ENCODE assay signal across 8 mouse cellular contexts in genomic region chr3:108856386-108857123, GRCm38 (mm10). TPM values are rescaled to one million over a fixed set of nuclear protein-coding genes. Genes with fewer than 3 reads are reported as not detected.
A peak's percentile ranks its signal among the peaks of the same experiment; 100 is the strongest.
DNase-seq lines count a peak whose midpoint lies in the region; ATAC-seq and TF ChIP-seq lines count a peak whose summit lies in the region.

No protein-coding gene starts in this region.

- H3K27me3 ChIP-seq in heart, postnatal 0 days (ENCODE audit: control insufficient read depth, insufficient read depth, low read length), result no peaks in the 10 kb centered on the region
- H3K27me3 ChIP-seq in limb, embryonic 10.5 days (ENCODE audit: low read depth, poor library complexity, severe bottlenecking), result no peaks in the 10 kb centered on the region
- no peaks in the 10 kb centered on the region for H3K27me3 ChIP-seq in small intestine, adult 2 months (ENCODE audit: control insufficient read depth, insufficient read depth, low read length)

- DNase-seq in heart, postnatal 0 days (ENCODE audit: low spot score), result no peak
- DNase-seq in heart, postnatal 14 days, result no peak
- peak; percentile 86 for DNase-seq in ES-CJ7 (ENCODE audit: low read depth, low spot score)
- DNase-seq in embryo, embryonic 10.5 days (ENCODE audit: low spot score), result peak; percentile 38
- DNase-seq in limb, embryonic 10.5 days (ENCODE audit: low spot score), result peak; percentile 51
- no peak for DNase-seq in layer of hippocampus, adult 8-10 months (ENCODE audit: low spot score in 2 of 2)
- no peak for DNase-seq in heart, adult 18-20 months

- TF ChIP-seq EP300 in heart, postnatal 0 days (IDR thresholded peaks at IDR 0.05; ENCODE audit: low read depth), result no peak

- ATAC-seq in heart, postnatal 0 days (ENCODE audit: insufficient read depth, low read depth), result no peak

- peaks cover 20% of the 10 kb centered on the region for H3K4me1 ChIP-seq in heart, postnatal 0 days (ENCODE audit: control insufficient read depth, insufficient read depth)
- H3K4me1 ChIP-seq in limb, embryonic 10.5 days, result peaks cover 41% of the 10 kb centered on the region
- peaks cover 8% of the 10 kb centered on the region for H3K4me1 ChIP-seq in small intestine, adult 2 months (ENCODE audit: control insufficient read depth, insufficient read depth, insufficient read length, low read length)

- H3K4me2 ChIP-seq in heart, postnatal 0 days (ENCODE audit: low read depth, low read length), result no peak overlapping the region

- WGBS in heart, postnatal 0 days, result 76% methylated on average over 8 of the region's 8 CpGs
- 47% methylated on average over 8 of the region's 8 CpGs for WGBS in limb, embryonic 10.5 days
- 65% methylated on average over 8 of the region's 8 CpGs for WGBS in small intestine, adult 2 months

- intact Hi-C loops in heart, postnatal 14 days (cut with DNase I), result no loop called here

- H3K36me3 ChIP-seq in heart, postnatal 0 days (replicated peaks; ENCODE audit: control insufficient read depth, insufficient read depth, low read length), result no peaks in the 10 kb centered on the region
- no peaks in the 10 kb centered on the region for H3K36me3 ChIP-seq in limb, embryonic 10.5 days
- H3K36me3 ChIP-seq in small intestine, adult 2 months (ENCODE audit: control insufficient read depth, insufficient read depth, low read length), result no peaks in the 10 kb centered on the region

- H3K9ac ChIP-seq in heart, postnatal 0 days (replicated peaks; ENCODE audit: low read depth, low read length), result no peak overlapping the region

- TF ChIP-seq POLR2A in small intestine, adult 2 months (IDR thresholded peaks at IDR 0.05; ENCODE audit: low read depth, low read length), result no peak

- no peaks in the 10 kb centered on the region for H3K9me3 ChIP-seq in heart, postnatal 0 days (replicated peaks; ENCODE audit: control insufficient read depth, low read length)
- H3K9me3 ChIP-seq in limb, embryonic 10.5 days (replicated peaks), result no peaks in the 10 kb centered on the region

- no peak overlapping the region for H3K4me3 ChIP-seq in heart, postnatal 0 days (ENCODE audit: low read depth, low read length)
- no peak overlapping the region for H3K4me3 ChIP-seq in limb, embryonic 10.5 days
- H3K4me3 ChIP-seq in small intestine, adult 2 months (ENCODE audit: low read depth, low read length), result no peak overlapping the region

- TF ChIP-seq CTCF in heart, postnatal 0 days (IDR thresholded peaks at IDR 0.05; ENCODE audit: low read depth), result peak; percentile 40
- TF ChIP-seq CTCF in small intestine, adult 2 months (IDR thresholded peaks at IDR 0.05; ENCODE audit: extremely low read depth, insufficient read length, insufficient replicate concordance, low read depth, low read length), result peak; percentile 77; the same call in 1 of the 2 replicates

- H3K27ac ChIP-seq in heart, postnatal 0 days (ENCODE audit: low read depth), result 0 out of 2 replicates have a peak overlapping the region, but pooled peaks have one; percentile 32
- no peak overlapping the region for H3K27ac ChIP-seq in limb, embryonic 10.5 days
- H3K27ac ChIP-seq in small intestine, adult 2 months (ENCODE audit: insufficient read depth, low read depth, low read length), result peak overlapping the region; percentile 25; the same call in 1 of the 2 replicates

RNA-seq across cellular contexts. Expression of gene Stxbp3, which starts 16.2 kb away (rescaled TPM):
- total RNA-seq in heart, postnatal 0 days (2014; rRNA removed; ENCODE audit: low replicate concordance), result 12.8 and 28.1 TPM in 2 replicates
- 26.8 and 27.9 TPM in 2 replicates for polyA plus RNA-seq in heart, postnatal 0 days (2015; fragmentation: Nextera tagmentation; extraction: Ambion mirVana)
- total RNA-seq in heart, postnatal 14 days (2021), result 10 to 100 TPM; 25.9 to 31.3 TPM
- 20.8 and 24.6 TPM in 2 replicates for polyA plus RNA-seq in limb, embryonic 10.5 days (2016; fragmentation: Nextera tagmentation; extraction: Ambion mirVana)
- polyA plus RNA-seq in small intestine, adult 2 months (2012; rRNA removed), result 1.7 and 4.5 TPM in 2 replicates
- 10 to 100 TPM; 22.8 to 39.8 (median 30.9) TPM for total RNA-seq in layer of hippocampus, adult 8-10 months (2022)
- 10 to 100 TPM; 24.6 to 32.5 TPM for total RNA-seq in heart, adult 18-20 months (2021)

RNA-seq across cellular contexts. Expression of gene Fndc7, which starts 33.3 kb away (rescaled TPM):
- 1.5 TPM in 1 of 2 replicates, not detected in the other for total RNA-seq in heart, postnatal 0 days (2014; rRNA removed; ENCODE audit: low replicate concordance)
- 0.08 TPM in 1 of 2 replicates, not detected in the other for polyA plus RNA-seq in heart, postnatal 0 days (2015; fragmentation: Nextera tagmentation; extraction: Ambion mirVana)
- total RNA-seq in heart, postnatal 14 days (2021), result under 1 TPM in 1 of 2 experiments, not detected in 1; 0.12 TPM
- polyA plus RNA-seq in limb, embryonic 10.5 days (2016; fragmentation: Nextera tagmentation; extraction: Ambion mirVana), result 0.14 TPM in 1 of 2 replicates, not detected in the other
- polyA plus RNA-seq in small intestine, adult 2 months (2012; rRNA removed), result 0.10 TPM in 2 replicates
- under 1 TPM in 1 of 4 experiments, not detected in 3; 0.13 TPM for total RNA-seq in layer of hippocampus, adult 8-10 months (2022)
- total RNA-seq in heart, adult 18-20 months (2021), result under 1 TPM; 0.07 to 0.18 TPM

RNA-seq across cellular contexts. Expression of gene Prpf38b, which starts 55.0 kb away (rescaled TPM):
- total RNA-seq in heart, postnatal 0 days (2014; rRNA removed; ENCODE audit: low replicate concordance), result 25.2 and 33.8 TPM in 2 replicates
- 27.5 and 27.8 TPM in 2 replicates for polyA plus RNA-seq in heart, postnatal 0 days (2015; fragmentation: Nextera tagmentation; extraction: Ambion mirVana)
- total RNA-seq in heart, postnatal 14 days (2021), result 10 to 100 TPM; 27.7 to 28.1 TPM
- polyA plus RNA-seq in limb, embryonic 10.5 days (2016; fragmentation: Nextera tagmentation; extraction: Ambion mirVana), result 69.9 and 72.6 TPM in 2 replicates
- polyA plus RNA-seq in small intestine, adult 2 months (2012; rRNA removed), result 38.0 and 73.9 TPM in 2 replicates
- 10 to 100 TPM; 43.2 to 57.0 (median 47.7) TPM for total RNA-seq in layer of hippocampus, adult 8-10 months (2022)
- total RNA-seq in heart, adult 18-20 months (2021), result 10 to 100 TPM; 16.7 to 19.3 TPM

Comparison
In these comparisons a context has a peak if more than half of its experiments do, and no peak if none do; other contexts are left out.
1. DNase-seq: peak in ES-CJ7 (single experiment), embryo, embryonic 10.5 days (single experiment) and limb, embryonic 10.5 days (single experiment); none in heart, postnatal 0 days (single experiment), heart, postnatal 14 days (0 of 2), layer of hippocampus, adult 8-10 months (0 of 2) and heart, adult 18-20 months (0 of 2).